Mouse (Mus musculus) adrenal gland (tissue): ENCODE measurements around the gene Nox3.

Experiments used
- intact Hi-C: fragments of 180-260 bp; cut with DNase I; formaldehyde crosslinking; loops from one replicate; pipeline ENCODE4 v1.15.1; 2025
- long read RNA-seq, 2 experiments: library from polyadenylated mRNA; unstranded; transcript quantifications; one replicate each; pipeline ENCODE4 v2.0.0; 2020; ENCODE audit warnings: borderline replicate concordance in 1 of 2; ENCODE audit not compliant: insufficient replicate concordance in 1 of 2

The Nox3 gene
- long read RNA-seq, experiment 1: 0 reads
- long read RNA-seq, experiment 2: 0 reads

DNA sequence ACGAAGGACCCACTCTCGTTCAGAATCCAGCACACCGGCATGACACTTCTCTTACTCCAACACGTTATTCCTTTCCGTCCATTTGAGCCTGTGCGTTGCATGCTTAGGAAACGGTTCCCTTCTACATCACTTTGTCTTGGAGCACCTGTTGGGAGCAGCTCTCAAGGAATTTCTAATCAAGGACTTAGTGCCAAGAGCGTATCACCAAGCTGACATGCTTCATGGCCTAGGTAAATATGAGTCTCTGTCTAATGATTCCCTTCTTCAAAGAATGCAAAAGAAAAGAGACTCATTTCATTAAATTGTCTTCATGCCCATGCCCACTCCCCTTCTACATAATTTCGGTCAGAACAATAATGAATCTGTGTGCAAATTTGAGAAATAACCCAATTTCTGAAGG lies at the start of gene Nox3:
Nox3 (minus strand) TSS at position 101 of the 400 bp plus-strand sequence.
- intact Hi-C loops: no loop called here

- intact Hi-C loops: no loop called here
These were observed 48.3 kb upstream of the Nox3 start for GRCm38 (mm10) chr17:3744402-3744801.

- intact Hi-C loops: no loop called here
These were observed 40.9 kb upstream of the Nox3 start for GRCm38 (mm10) chr17:3736936-3737335.

DNA sequence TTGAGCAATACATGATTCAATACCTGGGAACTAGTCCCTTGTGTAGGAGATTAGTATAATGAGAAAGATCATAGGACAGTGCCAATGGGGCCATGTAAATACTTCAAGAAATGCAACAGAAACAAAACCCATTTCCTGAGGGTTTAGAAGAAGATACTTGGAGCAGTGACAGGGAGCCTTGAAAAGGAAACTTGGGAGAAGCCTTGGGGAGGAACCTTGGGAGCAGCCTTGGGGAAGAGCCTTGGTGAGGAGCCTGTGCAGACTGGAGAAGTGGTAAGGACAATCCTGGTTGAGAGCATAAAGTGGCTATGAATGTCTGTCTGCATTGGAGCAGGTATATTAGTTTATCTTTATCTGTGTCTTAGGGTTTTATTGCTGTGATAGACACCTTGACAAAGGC lies 38.2 kb upstream of the Nox3 start:
- intact Hi-C loops: no loop called here

DNA sequence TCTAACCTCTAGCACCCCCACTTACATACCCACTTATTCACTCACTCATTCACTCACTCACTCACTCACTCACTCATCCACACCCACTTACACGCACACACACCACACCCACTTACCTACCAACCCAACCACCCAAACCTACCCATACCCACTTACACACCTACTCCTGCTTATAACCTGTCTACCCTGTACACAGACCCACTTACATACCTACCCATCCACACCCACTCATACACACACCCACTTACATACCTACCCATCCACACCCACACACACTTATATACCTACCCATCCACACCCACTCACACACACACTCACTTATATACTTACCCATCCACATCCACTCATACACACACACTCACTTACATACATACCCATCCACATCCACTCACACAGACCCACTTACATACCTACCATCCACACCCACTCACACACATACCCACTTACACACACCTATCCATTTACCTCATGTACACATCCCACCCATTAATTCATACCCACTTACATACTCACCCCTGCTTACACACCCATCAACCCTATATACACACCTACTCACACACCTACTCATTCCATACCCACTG lies 9.4 kb upstream of the Nox3 start:
- intact Hi-C loops: loop anchor here (10.0 kb wide), 1 partner anchor 149 kb away; no protein-coding TSS in a partner anchor

DNA sequence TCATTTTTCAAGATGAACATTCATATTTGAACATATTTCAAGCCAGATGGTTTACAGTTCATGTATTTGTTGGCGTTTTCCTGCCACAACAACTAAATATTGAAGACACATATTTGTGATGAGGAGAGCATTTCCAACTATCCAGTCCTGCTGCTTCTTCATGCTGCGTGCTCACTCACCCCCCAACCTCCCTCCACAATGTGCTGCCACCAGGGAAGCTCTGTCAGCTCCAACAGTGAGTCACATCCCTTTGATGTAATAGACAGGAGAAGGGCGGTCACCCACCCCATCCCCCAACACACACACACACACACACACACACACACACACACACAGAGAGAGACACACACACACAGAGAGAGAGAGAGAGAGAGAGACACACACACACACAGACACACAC lies 6.3 kb upstream of the Nox3 start:
- intact Hi-C loops: loop anchor here (10.0 kb wide), 1 partner anchor 152 kb away; no protein-coding TSS in a partner anchor

GRCm38 (mm10) chr17:3692817-3693216 lies 3.2 kb downstream of the Nox3 start:
- intact Hi-C loops: no loop called here

DNA sequence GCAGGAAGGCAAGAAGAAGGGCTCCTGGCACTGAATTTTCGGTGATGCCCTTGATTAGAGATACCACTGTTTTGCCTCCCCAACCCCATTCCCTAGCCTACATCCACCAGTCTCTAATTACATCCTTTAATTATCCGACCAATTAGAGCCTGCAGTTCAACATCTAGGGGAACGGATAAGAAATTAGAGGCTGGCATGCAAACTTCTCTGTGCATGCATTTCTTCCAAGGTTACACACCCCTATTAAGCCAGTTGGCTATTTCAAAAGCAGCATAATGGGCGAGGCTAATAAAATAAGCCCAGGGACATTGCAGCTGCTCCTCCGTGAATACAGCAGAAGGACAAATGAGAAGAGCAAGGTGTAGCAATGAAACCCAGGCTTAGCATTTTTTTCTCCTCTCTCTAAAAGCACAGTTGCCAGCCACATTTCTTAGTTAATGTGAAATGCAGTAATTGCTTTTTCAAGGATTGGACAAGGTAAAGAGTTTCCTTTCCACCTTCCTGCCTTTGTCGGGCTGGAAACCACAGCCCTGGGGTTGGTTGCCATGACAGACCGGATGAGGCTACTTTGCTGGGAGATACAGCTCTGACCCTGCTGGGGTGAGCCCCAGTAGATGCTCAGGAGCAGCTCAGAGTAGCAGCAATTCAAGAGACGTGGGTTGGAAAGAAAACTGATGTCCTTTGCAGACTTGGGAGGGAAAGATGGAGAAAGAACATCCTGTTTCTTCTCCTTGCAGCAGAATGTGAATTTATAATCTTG lies 5.4 kb downstream of the Nox3 start:
- intact Hi-C loops: no loop called here

GRCm38 (mm10) chr17:3683662-3684061 lies 12.4 kb downstream of the Nox3 start:
- intact Hi-C loops: no loop called here

DNA sequence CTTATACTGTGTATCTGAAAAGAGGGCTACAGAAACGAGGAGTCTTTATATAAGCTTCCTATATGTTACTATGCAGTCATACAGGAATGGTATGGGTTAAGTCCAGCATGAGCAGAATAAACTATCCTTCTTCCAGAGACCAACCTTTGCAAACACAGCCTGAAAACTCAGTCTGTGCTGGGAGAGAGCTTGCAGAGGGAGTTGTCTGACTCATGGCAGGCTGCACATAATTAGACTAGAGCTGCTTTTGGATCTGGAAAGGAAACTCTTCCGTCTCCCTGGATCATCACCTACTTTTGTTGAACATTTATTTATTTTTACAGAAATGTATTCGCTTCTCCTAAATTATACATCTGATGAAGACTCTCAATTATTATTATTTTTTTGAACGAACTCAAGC lies 26.8 kb downstream of the Nox3 start:
- intact Hi-C loops: no loop called here

- intact Hi-C loops: no loop called here
These were observed 28.8 kb downstream of the Nox3 start for GRCm38 (mm10) chr17:3667287-3667686.

GRCm38 (mm10) chr17:3665321-3665720 lies 30.7 kb downstream of the Nox3 start:
- intact Hi-C loops: no loop called here

- intact Hi-C loops: no loop called here
These were observed 36.6 kb downstream of the Nox3 start for GRCm38 (mm10) chr17:3659497-3659896.

GRCm38 (mm10) chr17:3650377-3650776 lies 45.7 kb downstream of the Nox3 start:
- intact Hi-C loops: no loop called here

DNA sequence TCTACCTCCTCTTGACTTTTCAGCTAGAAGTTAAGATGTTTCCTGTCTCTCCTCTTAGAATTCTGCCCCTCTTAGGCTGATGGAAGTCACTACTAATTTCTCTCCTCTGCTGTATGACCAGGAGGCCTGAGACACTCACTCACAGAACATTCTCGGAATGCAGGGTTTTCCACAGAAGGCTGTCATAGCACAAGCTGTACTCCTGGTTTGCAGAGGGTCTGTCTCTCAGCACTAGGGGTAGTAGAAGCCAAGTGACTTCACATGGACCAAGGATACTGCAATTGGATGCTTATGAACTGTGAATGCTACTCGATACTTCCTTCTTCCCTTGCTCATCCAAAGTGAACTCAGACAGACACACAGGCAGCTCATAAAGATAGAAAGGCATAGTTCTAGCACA lies 52.5 kb downstream of the Nox3 start:
- intact Hi-C loops: no loop called here

GRCm38 (mm10) chr17:3641456-3641855 lies 54.6 kb downstream of the Nox3 start:
- intact Hi-C loops: no loop called here

DNA sequence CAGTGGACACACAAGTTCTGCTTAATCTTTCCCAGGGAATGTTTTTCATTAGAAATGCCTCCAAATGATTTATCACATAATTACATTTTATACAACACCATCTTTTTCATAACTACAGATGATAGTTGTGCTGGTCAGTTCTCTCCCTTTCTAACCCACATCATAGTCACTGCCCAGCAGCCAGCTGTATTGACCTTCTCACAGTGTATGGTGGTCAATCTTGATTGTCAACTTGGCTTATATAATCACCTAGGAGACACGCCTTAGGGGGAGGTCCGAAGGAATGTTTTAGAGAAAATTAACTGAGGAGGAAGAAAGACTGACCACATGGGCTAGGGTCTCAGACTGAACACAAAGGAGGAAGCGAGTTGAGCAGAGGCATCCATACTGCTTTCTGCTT lies 57.3 kb downstream of the Nox3 start:
- intact Hi-C loops: no loop called here

DNA sequence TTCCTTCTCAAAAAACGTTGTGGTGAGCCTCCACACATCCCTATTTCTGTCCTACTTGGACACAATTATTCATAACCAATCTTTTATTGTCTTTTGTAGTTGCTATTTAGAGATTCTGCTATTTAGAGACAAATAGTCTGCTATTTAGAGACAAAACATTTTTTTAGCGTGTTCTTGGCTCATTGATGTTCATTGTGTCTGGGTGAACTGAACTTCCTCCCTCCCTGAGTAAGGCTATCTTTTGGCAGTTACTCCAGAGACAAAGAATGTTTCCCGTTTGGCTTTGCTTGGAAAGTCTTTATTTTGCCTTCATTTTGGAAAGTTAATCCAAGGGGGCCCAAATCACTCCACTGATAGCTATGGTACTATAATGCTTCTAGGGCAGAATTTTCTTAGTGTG lies 63.6 kb downstream of the Nox3 start:
- intact Hi-C loops: no loop called here

GRCm38 (mm10) chr17:3616329-3617216 lies 79.5 kb downstream of the Nox3 start:
- intact Hi-C loops: no loop called here

- intact Hi-C loops: no loop called here
These were observed 80.5 kb downstream of the Nox3 start for GRCm38 (mm10) chr17:3615553-3615952.

DNA sequence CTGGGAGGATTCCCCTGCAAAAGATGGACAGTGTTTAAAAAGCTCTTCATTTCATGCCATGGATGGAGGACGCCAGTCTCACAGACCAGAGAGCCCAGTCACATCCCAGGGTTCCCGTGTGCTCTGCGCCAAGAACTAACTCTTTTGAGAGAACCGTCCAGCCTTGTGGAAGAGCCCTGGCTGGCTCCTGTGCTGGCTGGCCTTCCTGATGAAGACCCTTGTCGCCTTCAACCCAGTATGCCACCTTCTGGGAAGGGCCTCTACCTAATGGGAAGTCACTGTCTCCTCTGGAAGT lies 84.3 kb downstream of the Nox3 start:
- intact Hi-C loops: no loop called here
